Mouse (Mus musculus) stomach, postnatal 0 days (tissue): ENCODE measurements around the gene Slc9b2. TPM values are rescaled to one million over a fixed set of nuclear protein-coding genes. Genes with fewer than 3 reads are reported as not detected.

ENCODE experiments used
- ATAC-seq: fragments of 200-750 bp; cut with Nextera tagmentation; 2 replicates; pipeline ENCODE4 v1.8.0; 2017; ENCODE audit not compliant: low FRiP score, low TSS enrichment
- DNase-seq: peaks from one replicate; pipeline ENCODE4 v3.0.0-alpha.2; 2016; ENCODE audit warnings: low spot score
- H3K27ac ChIP-seq: fragments of 300-500 bp; sonication (generic); replicated peaks from 2 replicates; pipeline ENCODE4 v1.5.1; 2014; ENCODE audit warnings: mild to moderate bottlenecking, control low read depth
- H3K27me3 ChIP-seq: fragments of 300-500 bp; sonication (generic); 2 replicates; pipeline ENCODE4 v1.6.1; 2014; ENCODE audit warnings: low read length; ENCODE audit not compliant: control insufficient read depth, insufficient read depth
- H3K36me3 ChIP-seq: fragments of 300-500 bp; sonication (generic); 2 replicates; pipeline ENCODE4 v1.6.1; 2014; ENCODE audit warnings: low read length, mixed read lengths; ENCODE audit not compliant: control insufficient read depth, insufficient read depth
- H3K4me1 ChIP-seq: fragments of 300-500 bp; sonication (generic); replicated peaks from 2 replicates; pipeline ENCODE4 v1.6.1; 2014; ENCODE audit warnings: antibody characterized with exemption; ENCODE audit not compliant: control insufficient read depth, insufficient read depth
- H3K4me2 ChIP-seq: fragments of 300-500 bp; sonication (generic); replicated peaks from 2 replicates; pipeline ENCODE4 v1.6.1; 2014; ENCODE audit warnings: low read depth, mild to moderate bottlenecking, control low read depth, moderate library complexity
- H3K4me3 ChIP-seq: fragments of 300-500 bp; sonication (generic); 2 replicates; pipeline ENCODE4 v1.5.1; 2014; ENCODE audit warnings: low read depth, low read length, control low read depth
- H3K9ac ChIP-seq: fragments of 300-500 bp; sonication (generic); 2 replicates; pipeline ENCODE4 v1.6.1; 2014; ENCODE audit warnings: mild to moderate bottlenecking, low read length, control low read depth, mixed read lengths
- H3K9me3 ChIP-seq: fragments of 300-500 bp; sonication (generic); 2 replicates; pipeline ENCODE4 v1.6.1; 2016; ENCODE audit warnings: low read length; ENCODE audit not compliant: control insufficient read depth
- CTCF ChIP-seq: IDR thresholded peaks from 2 replicates; pipeline ENCODE4 v1.5.1; 2016; ENCODE audit warnings: antibody characterized with exemption, low read depth, mild to moderate bottlenecking, moderate library complexity
- EP300 ChIP-seq: optimal IDR thresholded peaks from 2 replicates; pipeline ENCODE3; 2016; ENCODE audit warnings: antibody characterized with exemption
- WGBS: fragments of 180-500 bp; shearing (Covaris S2); extraction: QIAGEN DNeasy Blood & Tissue Kit; methylation state at CpG from one replicate; pipeline ENCODE4 v1.1.7; 2014; 5-methylcytosine and 5-hydroxymethylcytosine counted together
- polyA plus RNA-seq: library from polyadenylated mRNA; unstranded; fragments of >200 nt; fragmentation: Nextera tagmentation; extraction: Ambion mirVana; gene quantifications from 2 replicates; pipeline ENCODE4 v1.2.1, GENCODE M21; 2015

The Slc9b2 gene
- polyA plus RNA-seq, 1 experiment from 2014 or later: 6.0 TPM

GRCm38 (mm10) chr3:135288138-135288750 lies 19.3 kb upstream of the Slc9b2 start:
- no peaks in the 10 kb centered on the region for H3K36me3 ChIP-seq
- H3K9ac ChIP-seq: no peak overlapping the region
- DNase-seq: no peak
- no peak for TF ChIP-seq EP300
- no peak for TF ChIP-seq CTCF
- H3K4me2 ChIP-seq: no peak overlapping the region
- 78% methylated on average over 8 of the region's 8 CpGs for WGBS
- no peak for ATAC-seq
- no peaks in the 10 kb centered on the region for H3K9me3 ChIP-seq
- no peak overlapping the region for H3K4me3 ChIP-seq
- no peaks in the 10 kb centered on the region for H3K27me3 ChIP-seq
- H3K27ac ChIP-seq: no peak overlapping the region
- no peaks in the 10 kb centered on the region for H3K4me1 ChIP-seq

- Histone ChIP-seq H3K4me3 (no peak overlapping the region), H3K27me3 (no peaks in the 10 kb centered on the region), H3K9me3 (no peaks in the 10 kb centered on the region), H3K36me3 (no peaks in the 10 kb centered on the region), H3K4me1 (no peaks in the 10 kb centered on the region), H3K27ac (no peak overlapping the region), H3K9ac (no peak overlapping the region), H3K4me2 (no peak overlapping the region)
- WGBS: 74% methylated on average over 1 of the region's 1 CpGs
- DNase-seq (no peak), ATAC-seq (no peak)
- TF ChIP-seq EP300 (no peak), CTCF (no peak)
Observed at GRCm38 (mm10) chr3:135289148-135289547, 18.4 kb upstream of the Slc9b2 start.

DNA sequence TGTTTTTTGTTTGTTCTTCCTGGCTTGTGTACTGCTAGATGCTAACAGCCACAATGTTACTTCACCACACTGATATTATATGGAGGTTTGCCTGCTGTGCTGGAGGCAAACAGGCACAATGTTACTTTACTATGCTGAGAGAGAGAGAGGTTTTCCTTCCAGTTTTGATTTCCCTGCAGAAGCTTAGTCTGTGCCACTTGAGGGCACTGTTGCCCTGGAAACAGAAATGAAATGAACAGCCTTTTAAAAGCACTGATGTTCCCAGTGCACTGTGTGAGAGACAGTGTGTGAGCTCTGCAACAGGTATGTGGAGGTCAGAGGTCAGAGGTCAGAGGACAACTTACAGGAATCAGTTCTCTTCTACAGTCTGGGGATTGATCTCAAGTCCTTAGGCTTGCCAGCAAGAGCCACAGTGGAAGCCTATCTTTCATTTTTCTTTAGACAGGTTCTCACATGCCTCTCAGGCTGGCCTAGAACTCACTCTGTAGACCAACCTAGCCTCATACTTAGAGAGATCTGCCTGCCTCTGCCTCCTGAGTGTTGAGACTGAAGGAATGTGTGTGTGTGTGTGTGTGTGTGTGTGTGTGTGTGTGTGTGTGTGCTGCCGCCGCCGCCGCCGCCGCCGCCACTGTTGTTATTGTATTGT lies 17.1 kb upstream of the Slc9b2 start:
- H3K36me3 ChIP-seq: no peaks in the 10 kb centered on the region
- H3K9ac ChIP-seq: no peak overlapping the region
- H3K9me3 ChIP-seq: no peaks in the 10 kb centered on the region
- WGBS: 100% methylated on average over 2 of the region's 7 CpGs
- peak; percentile 53 for DNase-seq
- H3K4me3 ChIP-seq: no peak overlapping the region
- TF ChIP-seq EP300 (no peak), CTCF (peak; percentile 90)
- H3K4me2 ChIP-seq: no peak overlapping the region
- H3K27ac ChIP-seq: no peak overlapping the region
- no peaks in the 10 kb centered on the region for H3K4me1 ChIP-seq
- H3K27me3 ChIP-seq: no peaks in the 10 kb centered on the region
- peak; percentile 65 for ATAC-seq

DNA sequence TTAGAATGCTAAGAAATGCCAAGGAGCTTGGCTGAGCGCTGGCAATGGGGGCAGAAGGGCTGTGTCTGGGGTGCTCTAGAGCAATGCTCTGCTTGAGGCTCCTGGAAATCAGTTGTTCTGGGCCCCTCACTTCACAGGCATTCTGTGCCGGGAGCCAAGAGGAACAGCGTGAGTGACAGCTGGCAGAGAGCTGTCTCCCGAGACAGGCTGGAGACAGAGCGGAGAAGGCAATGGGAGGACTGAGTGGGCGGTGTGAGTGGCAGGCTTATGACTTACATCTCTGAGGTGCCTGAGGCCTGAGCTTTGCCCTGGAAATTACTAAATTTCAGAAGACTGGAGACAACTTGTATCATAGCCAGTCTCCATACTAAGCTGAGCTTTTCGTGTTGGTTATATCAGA lies 13.8 kb upstream of the Slc9b2 start:
- WGBS: 56% methylated on average over 7 of the region's 7 CpGs
- no peaks in the 10 kb centered on the region for H3K36me3 ChIP-seq
- no peak for ATAC-seq
- H3K4me3 ChIP-seq: no peak overlapping the region
- TF ChIP-seq EP300: no peak
- TF ChIP-seq CTCF: no peak
- no peaks in the 10 kb centered on the region for H3K27me3 ChIP-seq
- no peak overlapping the region for H3K4me2 ChIP-seq
- H3K4me1 ChIP-seq: no peaks in the 10 kb centered on the region
- H3K9me3 ChIP-seq: no peaks in the 10 kb centered on the region
- no peak for DNase-seq
- H3K27ac ChIP-seq: no peak overlapping the region
- no peak overlapping the region for H3K9ac ChIP-seq

DNA sequence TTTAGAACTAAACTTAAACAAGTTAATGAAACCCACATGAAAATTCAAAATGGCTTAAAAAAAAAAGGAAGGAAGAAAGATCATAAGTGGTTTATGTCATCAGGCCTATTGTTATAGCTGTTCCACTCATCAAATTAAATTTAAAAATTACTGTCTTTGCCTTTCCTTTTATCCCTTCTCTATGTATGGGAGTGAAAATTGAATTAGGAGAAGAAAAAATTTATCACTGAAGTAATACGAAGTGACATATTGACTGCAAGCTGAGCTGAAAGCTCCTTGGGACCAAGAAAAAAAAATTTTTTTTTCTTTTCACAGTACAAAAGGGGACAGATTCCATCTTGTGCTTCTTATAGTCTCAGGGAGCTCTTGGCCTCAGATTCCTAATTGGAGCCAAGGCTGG lies 11.9 kb upstream of the Slc9b2 start:
- H3K27ac ChIP-seq: no peak overlapping the region
- no peaks in the 10 kb centered on the region for H3K27me3 ChIP-seq
- no peak overlapping the region for H3K4me2 ChIP-seq
- H3K9ac ChIP-seq: no peak overlapping the region
- no peaks in the 10 kb centered on the region for H3K9me3 ChIP-seq
- H3K36me3 ChIP-seq: no peaks in the 10 kb centered on the region
- TF ChIP-seq CTCF (no peak), EP300 (no peak)
- no peak for ATAC-seq
- H3K4me1 ChIP-seq: no peaks in the 10 kb centered on the region
- WGBS: 74% methylated on average over 1 of the region's 1 CpGs
- H3K4me3 ChIP-seq: no peak overlapping the region
- no peak for DNase-seq

GRCm38 (mm10) chr3:135298560-135298959 lies 8.9 kb upstream of the Slc9b2 start:
- 40% methylated on average over 3 of the region's 3 CpGs for WGBS
- no peaks in the 10 kb centered on the region for H3K4me1 ChIP-seq
- no peak for DNase-seq
- H3K4me2 ChIP-seq: no peak overlapping the region
- TF ChIP-seq CTCF (no peak), EP300 (no peak)
- H3K4me3 ChIP-seq: no peak overlapping the region
- no peaks in the 10 kb centered on the region for H3K36me3 ChIP-seq
- no peak overlapping the region for H3K27ac ChIP-seq
- peak; percentile 73 for ATAC-seq
- H3K27me3 ChIP-seq: no peaks in the 10 kb centered on the region
- H3K9me3 ChIP-seq: no peaks in the 10 kb centered on the region
- H3K9ac ChIP-seq: no peak overlapping the region
